Mouse (Mus musculus) limb, embryonic 14.5 days (tissue): ENCODE measurements around the gene Gm37240. TPM values are rescaled to one million over a fixed set of nuclear protein-coding genes. Genes with fewer than 3 reads are reported as not detected.

ENCODE experiments used
- ATAC-seq: fragments of 200-750 bp; cut with Nextera tagmentation; 2 replicates; pipeline ENCODE4 v1.8.0; 2017; ENCODE audit warnings: low read depth, moderate number of reproducible peaks, moderate TSS enrichment; ENCODE audit not compliant: low FRiP score
- DNase-seq: peaks from one replicate; pipeline ENCODE4 v3.0.0-alpha.2; 2015; ENCODE audit warnings: low spot score
- H3K27ac ChIP-seq: fragments of 300-500 bp; sonication (generic); replicated peaks from 2 replicates; pipeline ENCODE4 v1.5.1; 2014; ENCODE audit warnings: low read depth, mild to moderate bottlenecking, low read length, moderate library complexity, mixed read lengths
- H3K27me3 ChIP-seq: fragments of 300-500 bp; sonication (generic); 2 replicates; pipeline ENCODE4 v1.6.1; 2014; ENCODE audit warnings: low read length, mixed read lengths; ENCODE audit not compliant: control insufficient read depth, insufficient read depth
- H3K36me3 ChIP-seq: fragments of 300-500 bp; sonication (generic); 2 replicates; pipeline ENCODE4 v1.6.1; 2014; ENCODE audit warnings: mild to moderate bottlenecking, low read length, moderate library complexity, mixed read lengths; ENCODE audit not compliant: control insufficient read depth, insufficient read depth
- H3K4me1 ChIP-seq: fragments of 300-500 bp; sonication (generic); 2 replicates; pipeline ENCODE4 v1.6.1; 2014; ENCODE audit warnings: antibody characterized with exemption, low read length, mixed read lengths; ENCODE audit not compliant: control insufficient read depth, insufficient read depth
- H3K4me2 ChIP-seq: fragments of 300-500 bp; sonication (generic); replicated peaks from 2 replicates; pipeline ENCODE4 v1.6.1; 2014; ENCODE audit warnings: low read depth, mild to moderate bottlenecking, low read length, moderate library complexity; ENCODE audit not compliant: severe bottlenecking
- H3K4me3 ChIP-seq: fragments of 300-500 bp; sonication (generic); replicated peaks from 2 replicates; pipeline ENCODE4 v1.5.1; 2014; ENCODE audit warnings: low read length
- H3K9ac ChIP-seq: fragments of 300-500 bp; sonication (generic); 2 replicates; pipeline ENCODE4 v1.6.1; 2014; ENCODE audit warnings: mild to moderate bottlenecking, low read depth, low read length, moderate library complexity; ENCODE audit not compliant: severe bottlenecking
- H3K9me3 ChIP-seq: fragments of 300-500 bp; sonication (generic); 2 replicates; pipeline ENCODE4 v1.6.1; 2016; ENCODE audit warnings: low read length; ENCODE audit not compliant: control insufficient read depth
- POLR2A ChIP-seq: fragments of 200-500 bp; IDR thresholded peaks from 2 replicates; pipeline ENCODE4 v1.8.0; 2012; ENCODE audit warnings: inconsistent platforms, mild to moderate bottlenecking, moderate library complexity, borderline replicate concordance; ENCODE audit not compliant: insufficient read depth, insufficient read length; ENCODE audit errors: extremely low read depth
- WGBS: fragments of 180-500 bp; shearing (Covaris S2); extraction: QIAGEN DNeasy Blood & Tissue Kit; methylation state at CpG from one replicate; pipeline ENCODE4 v1.1.7; 2014; 5-methylcytosine and 5-hydroxymethylcytosine counted together
- polyA plus RNA-seq, 2 experiments: library from polyadenylated mRNA; depleted of rRNA in 1 of 2; stranded (reverse) in 1 of 2; unstranded in 1 of 2; fragments of >200 nt; fragmentation: Nextera tagmentation in 1 of 2; extraction: Ambion mirVana in 1 of 2; gene quantifications; 2 replicates each; pipeline versions ENCODE4 v1.2.1 to v1.2.3; 2012 to 2014

The Gm37240 gene
- polyA plus RNA-seq, 2 experiments: 2.0 to 13.4 TPM

DNA sequence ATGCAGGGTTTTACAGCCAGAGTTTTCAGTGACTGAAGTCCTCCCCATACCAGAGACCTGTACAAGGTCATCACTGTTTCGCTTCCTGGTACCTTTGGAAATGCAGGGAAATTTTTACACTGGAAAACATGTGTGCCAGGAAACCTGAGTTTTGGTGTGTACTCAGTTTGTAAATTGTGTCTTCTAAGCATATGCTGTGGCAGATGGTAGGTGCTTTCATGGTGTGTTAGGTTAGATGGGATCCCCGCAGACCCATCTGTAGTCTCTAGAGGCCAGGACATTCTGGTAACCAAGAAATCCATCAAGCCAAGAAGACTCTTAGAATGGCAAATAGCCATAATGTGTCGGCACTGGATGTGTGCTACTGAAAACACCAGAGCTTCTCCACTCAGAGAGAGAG lies 352.3 kb downstream of the Gm37240 start:
- 79% methylated on average over 3 of the region's 3 CpGs for WGBS
- Histone ChIP-seq H3K4me2 (no peak overlapping the region), H3K27me3 (no peaks in the 10 kb centered on the region), H3K36me3 (no peaks in the 10 kb centered on the region), H3K9ac (no peak overlapping the region), H3K9me3 (no peaks in the 10 kb centered on the region), H3K4me1 (0 out of 2 replicates have a peak, but pooled peaks cover 4% of the 10 kb centered on the region), H3K27ac (no peak overlapping the region), H3K4me3 (no peak overlapping the region)
- no peak for DNase-seq
- TF ChIP-seq POLR2A: no peak
- ATAC-seq: no peak

DNA sequence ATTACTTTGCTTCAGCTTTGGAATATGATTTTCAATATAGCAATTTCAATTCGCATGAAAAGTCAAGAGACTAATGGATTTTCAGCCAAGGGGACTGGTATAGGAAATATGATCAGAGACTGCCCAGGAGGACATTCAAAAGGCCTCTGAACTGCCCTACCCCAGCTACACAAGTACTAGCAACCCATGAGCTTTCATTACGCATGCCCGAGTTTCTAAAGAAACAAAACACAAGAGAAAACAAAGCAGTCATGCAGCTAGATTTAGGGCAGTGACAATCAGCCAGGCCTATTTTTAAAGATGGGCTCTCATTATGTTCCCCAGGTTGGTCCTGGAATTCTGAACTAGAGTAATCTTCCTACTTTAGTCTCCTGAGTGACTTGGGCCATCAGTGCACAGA lies 354.9 kb downstream of the Gm37240 start:
- Histone ChIP-seq H3K9ac (no peak overlapping the region), H3K9me3 (no peaks in the 10 kb centered on the region), H3K36me3 (no peaks in the 10 kb centered on the region), H3K4me3 (no peak overlapping the region), H3K4me1 (0 out of 2 replicates have a peak, but pooled peaks cover 4% of the 10 kb centered on the region), H3K4me2 (no peak overlapping the region), H3K27me3 (no peaks in the 10 kb centered on the region), H3K27ac (no peak overlapping the region)
- 85% methylated on average over 3 of the region's 3 CpGs for WGBS
- DNase-seq (no peak), ATAC-seq (no peak)
- no peak for TF ChIP-seq POLR2A

DNA sequence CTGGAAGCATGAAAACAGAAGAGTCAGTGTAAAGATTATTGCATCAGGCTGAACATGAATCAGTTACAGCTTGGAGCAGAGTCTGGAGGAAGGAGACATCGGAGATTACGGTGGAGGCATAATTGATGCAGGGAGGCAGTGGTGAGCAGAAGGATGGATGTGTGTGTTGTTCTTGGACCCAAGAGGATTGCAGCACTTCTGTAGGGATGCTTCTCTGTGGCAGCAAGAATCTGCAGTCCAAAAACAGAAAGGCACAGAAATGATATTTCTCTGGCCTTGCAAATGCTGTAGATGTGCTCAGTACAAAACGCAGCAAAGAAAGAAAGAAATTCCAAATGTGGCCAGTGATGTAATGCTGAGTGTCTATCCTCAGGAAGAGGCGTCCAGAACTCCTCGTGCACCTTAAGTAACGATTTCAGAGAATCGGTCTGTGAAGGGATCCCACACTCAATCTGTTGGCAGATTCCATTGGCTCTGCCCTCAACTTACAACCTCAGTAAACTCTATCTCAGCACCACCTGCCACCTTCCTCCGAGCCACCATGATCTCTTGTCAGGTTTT lies 356.6 kb downstream of the Gm37240 start:
- Histone ChIP-seq H3K27me3 (no peaks in the 10 kb centered on the region), H3K4me2 (no peak overlapping the region), H3K27ac (no peak overlapping the region), H3K4me1 (0 out of 2 replicates have a peak, but pooled peaks cover 2% of the 10 kb centered on the region), H3K36me3 (no peaks in the 10 kb centered on the region), H3K9me3 (no peaks in the 10 kb centered on the region), H3K9ac (no peak overlapping the region), H3K4me3 (no peak overlapping the region)
- ATAC-seq (no peak), DNase-seq (no peak)
- TF ChIP-seq POLR2A: no peak
- 79% methylated on average over 8 of the region's 8 CpGs for WGBS

DNA sequence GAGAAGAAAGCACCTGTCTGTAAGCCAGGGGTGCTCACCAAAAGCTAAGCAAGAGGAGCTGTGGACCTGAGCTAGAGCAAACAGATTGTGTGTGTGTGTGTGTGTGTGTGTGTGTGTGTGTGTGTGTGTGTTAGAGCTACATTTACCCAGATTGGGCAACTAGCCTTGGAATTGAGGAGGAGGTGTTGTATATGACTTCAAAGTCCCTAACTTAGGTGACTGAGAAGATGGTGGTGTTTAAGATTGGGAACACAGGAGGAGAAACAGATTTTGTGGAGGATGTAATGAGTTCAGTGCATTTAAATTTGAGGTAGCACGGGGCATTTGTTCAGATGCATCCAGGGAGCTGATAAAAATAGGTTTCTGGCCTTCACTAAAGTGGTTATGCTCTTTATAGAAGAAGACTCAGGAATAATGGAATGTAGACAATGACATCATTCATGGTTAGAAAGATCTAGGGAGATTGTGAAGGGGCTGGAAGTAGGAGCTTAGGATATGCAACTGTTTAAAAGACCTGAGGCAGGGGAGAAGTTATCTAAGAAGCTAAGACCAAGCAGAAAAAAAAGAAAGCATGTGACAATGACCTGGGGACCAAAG lies 365.9 kb downstream of the Gm37240 start:
- WGBS: 79% methylated on average over 1 of the region's 1 CpGs
- no peak overlapping the region for H3K4me2 ChIP-seq
- no peaks in the 10 kb centered on the region for H3K9me3 ChIP-seq
- H3K4me1 ChIP-seq: no peaks in the 10 kb centered on the region
- no peak overlapping the region for H3K4me3 ChIP-seq
- no peak for ATAC-seq
- no peak overlapping the region for H3K9ac ChIP-seq
- no peaks in the 10 kb centered on the region for H3K36me3 ChIP-seq
- H3K27ac ChIP-seq: no peak overlapping the region
- H3K27me3 ChIP-seq: no peaks in the 10 kb centered on the region
- TF ChIP-seq POLR2A: no peak
- no peak for DNase-seq

DNA sequence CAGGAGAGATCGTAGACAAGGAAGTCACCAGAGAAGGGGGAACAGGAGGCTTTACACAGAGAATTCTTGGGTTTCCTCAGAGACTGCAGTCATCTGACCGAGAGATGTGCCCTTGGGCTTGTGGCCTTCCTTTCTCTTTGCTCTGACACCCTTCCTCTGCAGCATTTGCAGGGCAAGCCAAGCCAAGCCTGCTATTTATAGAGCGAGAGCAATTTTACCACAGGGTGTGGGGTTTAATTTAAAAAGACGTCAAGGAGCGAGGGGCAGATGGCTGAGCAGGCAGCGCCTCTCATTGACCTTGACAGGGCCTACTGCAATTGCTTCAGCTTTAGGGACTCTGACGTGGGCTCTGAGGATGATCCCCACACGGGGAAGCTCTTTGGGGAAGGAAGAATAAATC lies 368.6 kb downstream of the Gm37240 start:
- TF ChIP-seq POLR2A: no peak
- ATAC-seq (no peak), DNase-seq (no peak)
- 72% methylated on average over 8 of the region's 8 CpGs for WGBS
- Histone ChIP-seq H3K9ac (no peak overlapping the region), H3K9me3 (no peaks in the 10 kb centered on the region), H3K27me3 (no peaks in the 10 kb centered on the region), H3K4me2 (no peak overlapping the region), H3K4me1 (no peaks in the 10 kb centered on the region), H3K27ac (no peak overlapping the region), H3K36me3 (no peaks in the 10 kb centered on the region), H3K4me3 (no peak overlapping the region)

DNA sequence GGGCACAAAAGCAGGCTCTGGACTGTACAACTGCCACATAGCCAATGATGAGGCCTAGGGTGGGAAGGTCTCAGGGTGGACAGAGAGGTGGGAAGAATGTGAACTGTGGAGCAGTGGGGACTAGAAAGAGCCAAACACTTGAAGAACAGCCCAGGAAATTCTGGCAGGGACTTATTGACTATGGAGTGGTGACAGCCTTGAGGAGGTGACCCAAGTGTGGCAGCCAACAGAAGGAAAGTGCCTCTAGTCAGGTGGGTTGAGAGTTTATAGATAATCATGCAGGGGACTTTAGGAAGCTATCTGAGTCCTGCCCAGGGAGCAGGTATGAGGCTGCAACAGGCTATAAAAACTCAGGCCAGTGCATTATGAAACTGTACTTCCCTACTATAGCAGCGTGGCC lies 369.2 kb downstream of the Gm37240 start:
- no peak for TF ChIP-seq POLR2A
- Histone ChIP-seq H3K27me3 (no peaks in the 10 kb centered on the region), H3K9ac (no peak overlapping the region), H3K4me1 (no peaks in the 10 kb centered on the region), H3K9me3 (no peaks in the 10 kb centered on the region), H3K36me3 (no peaks in the 10 kb centered on the region), H3K27ac (no peak overlapping the region), H3K4me3 (no peak overlapping the region), H3K4me2 (no peak overlapping the region)
- ATAC-seq (no peak), DNase-seq (no peak)
- 58% methylated on average over 1 of the region's 1 CpGs for WGBS
